Mouse (Mus musculus): Measurements from ENCODE around the gene Nwd1. TPM values are rescaled to one million over a fixed set of nuclear protein-coding genes. Genes with fewer than 3 reads are reported as not detected.
A peak's percentile ranks its signal among the peaks of the same experiment; 100 is the strongest.
"Not testable (repeated sequence)": the region's sequence is repeated elsewhere in the genome, so short reads cannot be mapped to it uniquely, and the experiment has no call there.

Gene Nwd1
- polyA plus RNA-seq, 1 experiment from 2014 or later = not detected

GRCm38 (mm10) chr8:72672802-72673201 is 26.3 kb downstream of the Nwd1 start:
- H3K27ac ChIP-seq (replicated peaks) = no peak overlapping the region
- H3K27me3 ChIP-seq (replicated peaks; ENCODE audit: low read depth, poor library complexity, severe bottlenecking) = no peaks in the 10 kb centered on the region
- no peak for DNase-seq (ENCODE audit: low spot score)
- H3K4me3 ChIP-seq = no peak overlapping the region
- 67% methylated on average over 1 of the region's 1 CpGs for WGBS
- no peaks in the 10 kb centered on the region for H3K4me1 ChIP-seq
- H3K9me3 ChIP-seq = no peaks in the 10 kb centered on the region
- no peaks in the 10 kb centered on the region for H3K36me3 ChIP-seq (replicated peaks)

DNA sequence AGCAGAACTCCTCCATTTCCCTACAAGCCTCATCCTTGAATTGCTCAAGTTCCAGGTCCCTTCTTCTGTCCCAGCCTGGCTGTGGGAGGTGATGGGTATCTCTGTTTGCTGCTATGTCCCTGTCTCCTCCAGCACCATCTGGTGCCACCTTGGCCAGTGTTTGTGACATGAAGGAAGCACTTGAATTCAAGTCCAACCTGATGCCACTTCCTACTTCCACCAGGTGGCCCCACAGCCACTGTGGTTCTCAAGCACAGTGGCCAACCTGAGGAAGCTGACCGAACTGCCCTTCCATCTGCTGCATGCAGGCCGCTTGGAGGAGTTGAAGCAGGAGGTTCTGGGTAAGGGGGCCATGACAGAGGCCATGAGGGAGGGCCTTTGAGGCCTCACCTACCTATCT is 27.7 kb downstream of the Nwd1 start:
- H3K36me3 ChIP-seq (replicated peaks) = no peaks in the 10 kb centered on the region
- no peaks in the 10 kb centered on the region for H3K27me3 ChIP-seq (replicated peaks; ENCODE audit: low read depth, poor library complexity, severe bottlenecking)
- no peaks in the 10 kb centered on the region for H3K4me1 ChIP-seq
- 83% methylated on average over 2 of the region's 2 CpGs for WGBS
- no peak overlapping the region for H3K4me3 ChIP-seq
- no peak overlapping the region for H3K27ac ChIP-seq (replicated peaks)
- H3K9me3 ChIP-seq = no peaks in the 10 kb centered on the region
- DNase-seq (ENCODE audit: low spot score) = no peak

DNA sequence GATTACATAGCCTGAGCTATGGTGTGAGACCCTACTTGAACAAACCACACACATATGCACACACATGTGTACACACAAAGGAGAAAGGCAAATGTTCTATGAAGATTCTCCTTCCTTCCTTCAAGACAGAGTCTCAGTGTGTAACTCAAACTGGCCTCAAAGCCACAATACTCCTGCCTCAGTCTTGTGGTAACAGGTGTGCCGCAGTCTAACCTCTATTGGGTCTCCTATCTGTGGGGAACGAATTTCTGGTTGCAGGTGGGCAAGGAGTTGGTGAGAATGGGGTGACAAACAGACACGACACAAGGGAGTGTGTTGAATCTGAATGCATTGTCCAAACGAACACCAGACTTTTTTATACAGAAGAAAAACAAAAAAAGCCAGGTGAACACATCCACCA is 29.9 kb downstream of the Nwd1 start:
- 57% methylated on average over 4 of the region's 4 CpGs for WGBS
- no peak for DNase-seq (ENCODE audit: low spot score)

GRCm38 (mm10) chr8:72676844-72677243 is 30.3 kb downstream of the Nwd1 start:
- H3K4me3 ChIP-seq; H3K4me1 ChIP-seq; H3K27ac ChIP-seq (replicated peaks); H3K36me3 ChIP-seq (replicated peaks); H3K9me3 ChIP-seq; DNase-seq (ENCODE audit: low spot score); H3K27me3 ChIP-seq (replicated peaks; ENCODE audit: low read depth, poor library complexity, severe bottlenecking): not testable (repeated sequence)
- WGBS = 53% methylated on average over 2 of the region's 2 CpGs

More for the DNA sequence above, 29.9 kb downstream of the Nwd1 start:
- no peaks in the 10 kb centered on the region for H3K9me3 ChIP-seq
- no peak overlapping the region for H3K4me3 ChIP-seq
- H3K27ac ChIP-seq (replicated peaks) = no peak overlapping the region
- no peaks in the 10 kb centered on the region for H3K4me1 ChIP-seq
- no peaks in the 10 kb centered on the region for H3K27me3 ChIP-seq (replicated peaks; ENCODE audit: low read depth, poor library complexity, severe bottlenecking)
- H3K36me3 ChIP-seq (replicated peaks) = no peaks in the 10 kb centered on the region

- Histone ChIP-seq H3K4me3 (no peak overlapping the region), H3K27me3 (replicated peaks; ENCODE audit: low read depth, poor library complexity, severe bottlenecking) (no peaks in the 10 kb centered on the region), H3K27ac (replicated peaks) (no peak overlapping the region), H3K9me3 (no peaks in the 10 kb centered on the region), H3K4me1 (no peaks in the 10 kb centered on the region), H3K36me3 (replicated peaks) (no peaks in the 10 kb centered on the region)
- DNase-seq (ENCODE audit: low spot score) = no peak
- 69% methylated on average over 5 of the region's 5 CpGs for WGBS
Observed at GRCm38 (mm10) chr8:72677331-72677730, 30.8 kb downstream of the Nwd1 start.

DNA sequence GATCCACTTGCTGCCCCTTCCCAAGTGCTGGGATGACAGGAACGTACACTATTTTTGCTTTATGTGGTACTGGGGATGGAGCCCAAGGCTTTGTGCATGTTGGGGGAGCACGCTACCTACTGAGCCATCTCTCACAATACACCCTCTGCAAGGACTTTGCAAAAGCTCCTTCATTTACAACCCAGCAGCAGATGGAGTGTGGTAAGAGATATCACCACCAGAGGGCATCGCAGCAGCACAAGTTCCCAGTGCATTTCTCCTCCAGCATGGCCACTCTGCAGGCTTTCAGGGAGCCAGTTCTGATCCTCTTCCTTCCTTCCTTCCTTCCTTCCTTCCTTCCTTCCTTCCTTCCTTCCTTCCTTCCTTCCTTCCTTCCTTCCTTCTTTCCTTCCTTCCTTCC is 33.6 kb downstream of the Nwd1 start:
- Histone ChIP-seq H3K36me3 (replicated peaks) (no peaks in the 10 kb centered on the region), H3K27me3 (replicated peaks; ENCODE audit: low read depth, poor library complexity, severe bottlenecking) (no peaks in the 10 kb centered on the region), H3K4me1 (peaks cover 7% of the 10 kb centered on the region), H3K27ac (replicated peaks) (no peak overlapping the region), H3K4me3 (no peak overlapping the region), H3K9me3 (no peaks in the 10 kb centered on the region)
- peak; percentile 70 for DNase-seq (ENCODE audit: low spot score)
- 10% methylated on average over 3 of the region's 3 CpGs for WGBS

- no peaks in the 10 kb centered on the region for H3K27me3 ChIP-seq (replicated peaks; ENCODE audit: low read depth, poor library complexity, severe bottlenecking)
- H3K36me3 ChIP-seq (replicated peaks) = no peaks in the 10 kb centered on the region
- H3K27ac ChIP-seq (replicated peaks) = no peak overlapping the region
- DNase-seq (ENCODE audit: low spot score) = no peak
- no peaks in the 10 kb centered on the region for H3K9me3 ChIP-seq
- no peak overlapping the region for H3K4me3 ChIP-seq
- peaks cover 7% of the 10 kb centered on the region for H3K4me1 ChIP-seq
- WGBS = 85% methylated on average over 4 of the region's 4 CpGs
Observed at GRCm38 (mm10) chr8:72682051-72682687, 35.7 kb downstream of the Nwd1 start.

- H3K27ac ChIP-seq (replicated peaks) = no peak overlapping the region
- DNase-seq (ENCODE audit: low spot score) = peak; percentile 11
- H3K27me3 ChIP-seq (replicated peaks; ENCODE audit: low read depth, poor library complexity, severe bottlenecking) = no peaks in the 10 kb centered on the region
- H3K36me3 ChIP-seq (replicated peaks) = no peaks in the 10 kb centered on the region
- H3K9me3 ChIP-seq = no peaks in the 10 kb centered on the region
- no peak overlapping the region for H3K4me3 ChIP-seq
- peaks cover 7% of the 10 kb centered on the region for H3K4me1 ChIP-seq
- WGBS = 31% methylated on average over 2 of the region's 2 CpGs
Observed at GRCm38 (mm10) chr8:72683010-72683521, 36.6 kb downstream of the Nwd1 start.

DNA sequence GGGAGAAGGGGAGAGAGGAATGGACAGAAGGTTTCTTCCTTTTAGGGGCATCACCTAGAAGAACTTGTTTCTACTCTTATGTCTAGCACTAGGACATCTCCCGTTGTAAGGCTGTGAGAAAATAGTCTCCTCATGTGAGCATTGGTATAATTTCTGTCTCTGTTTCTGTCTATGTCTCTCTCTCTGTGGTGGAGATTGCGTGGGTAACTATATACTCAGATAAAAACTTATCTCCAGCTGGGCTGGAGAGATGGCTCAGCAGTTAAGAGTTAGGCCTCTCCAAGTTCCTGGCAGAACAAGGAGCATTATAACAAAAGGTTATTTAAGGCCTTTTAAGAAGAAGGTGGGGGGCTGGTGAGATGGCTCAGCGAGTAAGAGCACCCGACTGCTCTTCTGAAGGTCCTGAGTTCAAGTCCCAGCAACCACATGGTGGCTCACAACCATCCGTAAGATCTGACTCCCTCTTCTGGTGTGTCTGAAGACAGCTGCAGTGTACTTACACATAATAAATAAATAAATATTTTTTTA is 37.1 kb downstream of the Nwd1 start:
- H3K9me3 ChIP-seq; H3K27me3 ChIP-seq (replicated peaks; ENCODE audit: low read depth, poor library complexity, severe bottlenecking); H3K27ac ChIP-seq (replicated peaks); DNase-seq (ENCODE audit: low spot score); H3K36me3 ChIP-seq (replicated peaks); H3K4me1 ChIP-seq; H3K4me3 ChIP-seq: not testable (repeated sequence)
- WGBS = 91% methylated on average over 5 of the region's 5 CpGs

DNA sequence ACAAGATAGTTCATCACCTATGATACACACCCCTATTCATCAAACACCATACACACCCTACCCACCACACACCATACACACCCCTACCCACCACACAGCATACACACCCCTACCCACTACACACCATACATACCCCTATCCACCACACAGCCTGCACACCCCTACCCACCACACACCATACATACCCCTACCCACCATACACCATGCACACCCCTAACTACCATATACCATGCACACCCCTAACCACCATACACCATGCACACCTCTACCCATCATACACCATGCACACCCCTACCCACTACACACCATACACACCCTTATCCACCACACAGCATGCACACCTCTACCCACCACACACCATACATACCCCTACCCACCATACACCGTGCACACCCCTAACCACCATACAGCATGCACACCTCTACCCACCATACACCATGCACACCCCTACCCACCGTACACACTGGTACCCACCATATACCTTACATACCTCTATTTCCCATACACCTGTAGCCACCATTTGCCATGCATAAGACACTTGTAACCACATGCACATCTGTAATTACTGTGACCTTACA is 51.9 kb downstream of the Nwd1 start:
- Histone ChIP-seq H3K27ac (replicated peaks) (no peak overlapping the region), H3K27me3 (replicated peaks; ENCODE audit: low read depth, poor library complexity, severe bottlenecking) (no peaks in the 10 kb centered on the region), H3K36me3 (replicated peaks) (no peaks in the 10 kb centered on the region), H3K4me1 (no peaks in the 10 kb centered on the region), H3K9me3 (no peaks in the 10 kb centered on the region), H3K4me3 (no peak overlapping the region)
- no peak for DNase-seq (ENCODE audit: low spot score)
- 96% methylated on average over 2 of the region's 2 CpGs for WGBS

GRCm38 (mm10) chr8:72712569-72712968 is 66.1 kb downstream of the Nwd1 start:
- Histone ChIP-seq H3K27me3 (replicated peaks; ENCODE audit: low read depth, poor library complexity, severe bottlenecking) (no peaks in the 10 kb centered on the region), H3K36me3 (replicated peaks) (no peaks in the 10 kb centered on the region), H3K9me3 (no peaks in the 10 kb centered on the region), H3K4me1 (peaks cover 17% of the 10 kb centered on the region), H3K4me3 (no peak overlapping the region), H3K27ac (replicated peaks) (no peak overlapping the region)
- DNase-seq (ENCODE audit: low spot score) = no peak
- 23% methylated on average over 6 of the region's 6 CpGs for WGBS

- H3K9me3 ChIP-seq = no peaks in the 10 kb centered on the region
- no peak for DNase-seq (ENCODE audit: low spot score)
- no peaks in the 10 kb centered on the region for H3K36me3 ChIP-seq (replicated peaks)
- no peak overlapping the region for H3K4me3 ChIP-seq
- H3K27me3 ChIP-seq (replicated peaks; ENCODE audit: low read depth, poor library complexity, severe bottlenecking) = no peaks in the 10 kb centered on the region
- WGBS = 87% methylated on average over 5 of the region's 5 CpGs
- H3K27ac ChIP-seq (replicated peaks) = no peak overlapping the region
- H3K4me1 ChIP-seq = peaks cover 17% of the 10 kb centered on the region
Observed at GRCm38 (mm10) chr8:72716594-72716993, 70.1 kb downstream of the Nwd1 start.

DNA sequence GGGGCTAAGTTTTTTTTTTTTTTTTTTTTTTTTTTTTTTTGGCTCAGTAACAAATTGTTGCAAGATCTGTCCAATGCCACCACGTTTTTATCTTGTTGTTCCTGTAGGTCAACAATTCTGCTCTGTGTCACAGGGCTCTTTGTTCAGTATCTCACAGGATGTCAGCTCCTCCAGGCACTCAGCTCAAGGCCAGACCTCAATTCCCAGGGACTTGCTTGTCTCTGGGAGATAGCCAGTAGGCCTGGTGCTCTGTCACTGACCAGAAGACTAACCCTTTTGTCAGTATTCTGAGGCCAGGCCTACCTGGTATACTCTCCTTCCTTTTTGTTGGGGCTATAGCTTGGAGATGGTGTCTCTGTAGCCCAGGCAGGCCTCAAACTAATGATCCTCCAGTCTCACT is 74.0 kb downstream of the Nwd1 start:
- no peak overlapping the region for H3K4me3 ChIP-seq
- 29% methylated on average over 1 of the region's 1 CpGs for whole genome bisulfite sequencing
- no peak for DNase-seq (ENCODE audit: low spot score)
- peaks cover 13% of the 10 kb centered on the region for H3K4me1 ChIP-seq
- H3K27me3 ChIP-seq (replicated peaks; ENCODE audit: low read depth, poor library complexity, severe bottlenecking) = no peaks in the 10 kb centered on the region
- no peaks in the 10 kb centered on the region for H3K9me3 ChIP-seq
- H3K36me3 ChIP-seq (replicated peaks) = peaks cover 12% of the 10 kb centered on the region
- no peak overlapping the region for H3K27ac ChIP-seq (replicated peaks)

All from embryonic facial prominence, embryonic 10.5 days (tissue).